Mouse (Mus musculus) thymus, adult 2 months (tissue): Measurements from ENCODE around the gene Gnat1. TPM values are rescaled to one million over a fixed set of nuclear protein-coding genes. Genes with fewer than 3 reads are reported as not detected.

Experiments
- DNase-seq: peaks from one replicate; pipeline ENCODE4 v3.0.0; 2021
- H3K27ac ChIP-seq: fragments of 200-500 bp; 2 replicates; pipeline ENCODE4 v1.5.1; 2012; ENCODE audit warnings: low read length, control low read depth; ENCODE audit not compliant: control insufficient read depth, insufficient read depth
- H3K27me3 ChIP-seq: fragments of 200-500 bp; 2 replicates; pipeline ENCODE4 v1.6.1; 2012; ENCODE audit warnings: mild to moderate bottlenecking, low read length, moderate library complexity, mixed read lengths; ENCODE audit not compliant: control insufficient read depth, insufficient read depth
- H3K36me3 ChIP-seq: fragments of 200-500 bp; 2 replicates; pipeline ENCODE4 v1.6.1; 2012; ENCODE audit warnings: mild to moderate bottlenecking, low read length, moderate library complexity; ENCODE audit not compliant: control insufficient read depth, insufficient read depth
- H3K4me1 ChIP-seq: fragments of 200-500 bp; replicated peaks from 2 replicates; pipeline ENCODE4 v1.6.1; 2012; ENCODE audit warnings: low read length; ENCODE audit not compliant: control insufficient read depth, insufficient read depth
- H3K4me3 ChIP-seq: fragments of 200-500 bp; 2 replicates; pipeline ENCODE4 v1.5.1; 2012; ENCODE audit warnings: mild to moderate bottlenecking, low read length, control low read depth, moderate library complexity; ENCODE audit not compliant: control insufficient read depth, insufficient read depth
- CTCF ChIP-seq: fragments of 200-500 bp; IDR thresholded peaks from 2 replicates; pipeline ENCODE4 v1.5.1; 2012; ENCODE audit warnings: mild to moderate bottlenecking, control low read depth, low read length, moderate library complexity, borderline replicate concordance; ENCODE audit not compliant: control insufficient read depth, poor library complexity, insufficient read depth; ENCODE audit errors: extremely low read depth
- POLR2A ChIP-seq: fragments of 200-500 bp; IDR thresholded peaks from 2 replicates; pipeline ENCODE4 v1.6.1; 2012; ENCODE audit warnings: mild to moderate bottlenecking, low read length, control low read depth, moderate library complexity; ENCODE audit not compliant: control insufficient read depth, poor library complexity, insufficient read depth; ENCODE audit errors: extremely low read depth
- WGBS: fragments of 180-500 bp; shearing (Covaris S2); methylation state at CpG from one replicate; pipeline ENCODE4 v1.1.7; 2018; 5-methylcytosine and 5-hydroxymethylcytosine counted together
- polyA plus RNA-seq: library from polyadenylated mRNA; depleted of rRNA; stranded (reverse); fragments of >200 nt; gene quantifications from 2 replicates; pipeline ENCODE4 v1.2.3, GENCODE M21; 2012

The Gnat1 gene
- polyA plus RNA-seq, 1 experiment: 0.13 TPM

- no peaks in the 10 kb centered on the region for H3K36me3 ChIP-seq
- DNase-seq: no peak
- no peaks in the 10 kb centered on the region for H3K27me3 ChIP-seq
- TF ChIP-seq CTCF: no peak
- TF ChIP-seq POLR2A: no peak
- no peak overlapping the region for H3K4me3 ChIP-seq
- WGBS: 88% methylated on average over 6 of the region's 6 CpGs
- H3K27ac ChIP-seq: no peak overlapping the region
- H3K4me1 ChIP-seq: peaks cover 5% of the 10 kb centered on the region
Measured at GRCm38 (mm10) chr9:107646975-107647374, 32.5 kb downstream of the Gnat1 start.

GRCm38 (mm10) chr9:107645577-107645976 is 33.9 kb downstream of the Gnat1 start:
- no peaks in the 10 kb centered on the region for H3K36me3 ChIP-seq
- DNase-seq: peak; percentile 80
- peak; percentile 91 for TF ChIP-seq CTCF
- TF ChIP-seq POLR2A: no peak
- 16% methylated on average over 5 of the region's 5 CpGs for WGBS
- H3K4me1 ChIP-seq: peaks cover 9% of the 10 kb centered on the region
- no peak overlapping the region for H3K4me3 ChIP-seq
- H3K27me3 ChIP-seq: no peaks in the 10 kb centered on the region
- H3K27ac ChIP-seq: no peak overlapping the region

- H3K4me1 ChIP-seq: peaks cover 13% of the 10 kb centered on the region
- no peak overlapping the region for H3K4me3 ChIP-seq
- DNase-seq: no peak
- WGBS: 44% methylated on average over 7 of the region's 7 CpGs
- no peak overlapping the region for H3K27ac ChIP-seq
- no peaks in the 10 kb centered on the region for H3K36me3 ChIP-seq
- H3K27me3 ChIP-seq: no peaks in the 10 kb centered on the region
- TF ChIP-seq CTCF (no peak), POLR2A (no peak)
Measured at GRCm38 (mm10) chr9:107645153-107645510, 34.4 kb downstream of the Gnat1 start.

- peak overlapping the region; percentile 82 for H3K27ac ChIP-seq
- peak overlapping the region; percentile 78 for H3K4me3 ChIP-seq
- peak; percentile 94 for DNase-seq
- 3% methylated on average over 35 of the region's 35 CpGs for WGBS
- H3K36me3 ChIP-seq: no peaks in the 10 kb centered on the region
- no peaks in the 10 kb centered on the region for H3K27me3 ChIP-seq
- TF ChIP-seq POLR2A: peak; percentile 50; the same call in 1 of the 2 replicates
- TF ChIP-seq CTCF: peak; percentile 98
- peaks cover 16% of the 10 kb centered on the region for H3K4me1 ChIP-seq
Measured at GRCm38 (mm10) chr9:107644495-107645152, 34.9 kb downstream of the Gnat1 start.

GRCm38 (mm10) chr9:107643544-107644214 is 35.8 kb downstream of the Gnat1 start:
- Histone ChIP-seq H3K4me3 (no peak overlapping the region), H3K27ac (no peak overlapping the region), H3K27me3 (no peaks in the 10 kb centered on the region), H3K4me1 (peaks cover 16% of the 10 kb centered on the region), H3K36me3 (no peaks in the 10 kb centered on the region)
- WGBS: 94% methylated on average over 13 of the region's 13 CpGs
- no peak for DNase-seq
- TF ChIP-seq CTCF (no peak), POLR2A (no peak)

GRCm38 (mm10) chr9:107641666-107642065 is 37.8 kb downstream of the Gnat1 start:
- peaks cover 16% of the 10 kb centered on the region for H3K4me1 ChIP-seq
- WGBS: 94% methylated on average over 8 of the region's 8 CpGs
- no peaks in the 10 kb centered on the region for H3K36me3 ChIP-seq
- H3K4me3 ChIP-seq: no peak overlapping the region
- TF ChIP-seq POLR2A (no peak), CTCF (no peak)
- no peak for DNase-seq
- H3K27me3 ChIP-seq: no peaks in the 10 kb centered on the region
- H3K27ac ChIP-seq: no peak overlapping the region
